Mouse (Mus musculus) heart, postnatal 0 days (tissue): ENCODE measurements around the gene Gtpbp3. TPM values are rescaled to one million over a fixed set of nuclear protein-coding genes. Genes with fewer than 3 reads are reported as not detected.

Experiments
- ATAC-seq: fragments of 200-750 bp; cut with Nextera tagmentation; 2 replicates; pipeline ENCODE4 v1.8.0; 2017; ENCODE audit warnings: low read depth, moderate number of reproducible peaks, moderate library complexity; ENCODE audit not compliant: insufficient read depth
- DNase-seq: peaks from one replicate; pipeline ENCODE4 v3.0.0-alpha.2; 2016; ENCODE audit warnings: low spot score
- H3K27ac ChIP-seq: fragments of 300-500 bp; sonication (generic); 2 replicates; pipeline ENCODE4 v1.5.1; 2014; ENCODE audit warnings: low read depth, mild to moderate bottlenecking
- H3K27me3 ChIP-seq: fragments of 300-500 bp; sonication (generic); 2 replicates; pipeline ENCODE4 v1.6.1; 2014; ENCODE audit warnings: low read length, mixed read lengths; ENCODE audit not compliant: control insufficient read depth, insufficient read depth
- H3K36me3 ChIP-seq: fragments of 300-500 bp; sonication (generic); replicated peaks from 2 replicates; pipeline ENCODE4 v1.6.1; 2014; ENCODE audit warnings: low read length, mixed read lengths; ENCODE audit not compliant: control insufficient read depth, insufficient read depth
- H3K4me1 ChIP-seq: fragments of 300-500 bp; sonication (generic); 2 replicates; pipeline ENCODE4 v1.6.1; 2014; ENCODE audit warnings: antibody characterized with exemption; ENCODE audit not compliant: control insufficient read depth, insufficient read depth
- H3K4me2 ChIP-seq: fragments of 300-500 bp; sonication (generic); 2 replicates; pipeline ENCODE4 v1.6.1; 2014; ENCODE audit warnings: low read depth, mild to moderate bottlenecking, low read length, moderate library complexity
- H3K4me3 ChIP-seq: fragments of 300-500 bp; sonication (generic); 2 replicates; pipeline ENCODE4 v1.5.1; 2014; ENCODE audit warnings: low read depth, low read length
- H3K9ac ChIP-seq: fragments of 300-500 bp; sonication (generic); replicated peaks from 2 replicates; pipeline ENCODE4 v1.6.1; 2014; ENCODE audit warnings: low read depth, low read length, mixed read lengths
- H3K9me3 ChIP-seq: fragments of 300-500 bp; sonication (generic); replicated peaks from 2 replicates; pipeline ENCODE4 v1.6.1; 2016; ENCODE audit warnings: low read length; ENCODE audit not compliant: control insufficient read depth
- CTCF ChIP-seq: IDR thresholded peaks from 2 replicates; pipeline ENCODE4 v1.5.1; 2016; ENCODE audit warnings: antibody characterized with exemption, control low read depth, low read depth
- EP300 ChIP-seq: IDR thresholded peaks from 2 replicates; pipeline ENCODE4 v1.6.1; 2016; ENCODE audit warnings: antibody characterized with exemption, low read depth
- WGBS: fragments of 180-500 bp; shearing (Covaris S2); extraction: QIAGEN DNeasy Blood & Tissue Kit; methylation state at CpG from one replicate; pipeline ENCODE4 v1.1.7; 2014; 5-methylcytosine and 5-hydroxymethylcytosine counted together
- polyA plus RNA-seq: library from polyadenylated mRNA; unstranded; fragments of >200 nt; fragmentation: Nextera tagmentation; extraction: Ambion mirVana; gene quantifications from 2 replicates; pipeline ENCODE4 v1.2.1, GENCODE M21; 2015
- total RNA-seq: library from RNA; depleted of rRNA; stranded (reverse); fragments of >200 nt; gene quantifications from 2 replicates; pipeline ENCODE4 v1.2.3, GENCODE M21; 2014; ENCODE audit warnings: low replicate concordance

Gtpbp3 gene
- total and polyA plus RNA-seq, 2 experiments from 2014 or later, result 11.3 to 36.7 TPM

DNA sequence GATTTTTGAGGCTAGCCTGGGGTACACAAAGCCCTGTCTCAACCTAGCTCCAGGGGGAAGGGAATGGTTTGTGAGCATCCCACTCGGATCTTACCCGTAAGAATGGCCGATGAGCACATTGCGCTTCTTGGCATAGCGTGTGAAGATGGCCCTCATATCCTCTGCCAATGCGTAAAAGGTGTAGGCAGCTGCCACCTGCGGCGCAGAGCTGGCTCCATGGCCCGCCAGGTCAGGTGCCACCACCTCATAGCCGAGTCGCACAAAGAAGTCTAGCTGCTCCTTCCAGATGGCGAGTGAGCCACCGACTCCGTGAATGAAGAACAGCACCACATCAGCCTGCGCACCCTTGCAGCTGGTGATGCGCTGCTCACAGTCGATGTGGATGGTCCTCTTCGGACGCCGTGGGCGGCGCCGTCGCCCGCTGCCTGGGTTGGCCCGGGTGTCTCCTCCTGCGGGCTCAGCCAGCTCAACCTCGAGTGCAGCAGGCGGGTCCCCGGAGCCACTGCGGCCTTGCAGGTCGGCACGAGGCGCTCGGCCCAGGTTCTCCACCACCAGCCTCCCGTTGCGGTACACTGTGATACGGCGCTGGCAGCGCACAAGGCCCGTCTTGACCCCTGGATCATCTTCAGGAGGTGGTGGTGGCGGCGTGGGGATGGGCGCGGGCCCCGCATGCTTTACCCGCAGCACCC lies 26.6 kb upstream of the Gtpbp3 start:
- no peak for DNase-seq
- Histone ChIP-seq H3K27me3 (no peaks in the 10 kb centered on the region), H3K4me2 (no peak overlapping the region), H3K27ac (no peak overlapping the region), H3K36me3 (peaks cover 23% of the 10 kb centered on the region), H3K4me1 (peaks cover 10% of the 10 kb centered on the region; the same call in 1 of the 2 replicates), H3K9me3 (no peaks in the 10 kb centered on the region), H3K9ac (no peak overlapping the region), H3K4me3 (no peak overlapping the region)
- WGBS, result 79% methylated on average over 38 of the region's 47 CpGs
- no peak for ATAC-seq
- TF ChIP-seq CTCF, result no peak
- no peak for TF ChIP-seq EP300

DNA sequence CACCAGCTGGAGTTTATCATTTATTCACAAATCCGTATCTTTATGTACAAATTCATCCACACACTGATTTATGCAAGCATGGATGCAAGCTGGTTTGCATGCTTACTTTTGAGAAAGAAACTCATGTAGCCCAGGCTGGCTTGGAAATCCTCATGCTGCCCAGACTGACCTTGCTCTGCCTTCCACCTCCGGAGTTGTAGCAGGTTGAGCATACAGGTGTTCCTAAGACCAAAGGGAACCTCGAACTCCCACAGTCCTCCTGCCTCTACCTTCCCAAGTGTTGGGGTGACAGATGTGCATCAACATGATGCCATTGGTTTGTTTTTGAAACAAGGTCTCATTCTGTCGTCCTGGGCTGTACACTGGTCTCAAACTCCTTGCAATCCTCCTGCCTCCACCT lies 25.7 kb upstream of the Gtpbp3 start:
- DNase-seq (no peak), ATAC-seq (no peak)
- Histone ChIP-seq H3K9ac (no peak overlapping the region), H3K9me3 (no peaks in the 10 kb centered on the region), H3K27me3 (no peaks in the 10 kb centered on the region), H3K36me3 (peaks cover 23% of the 10 kb centered on the region), H3K4me3 (no peak overlapping the region), H3K4me2 (peak overlapping the region; percentile 87; the same call in 1 of the 2 replicates), H3K27ac (peak overlapping the region; percentile 47; the same call in 1 of the 2 replicates), H3K4me1 (peaks cover 10% of the 10 kb centered on the region; the same call in 1 of the 2 replicates)
- WGBS, result 79% methylated on average over 4 of the region's 4 CpGs
- no peak for TF ChIP-seq EP300

DNA sequence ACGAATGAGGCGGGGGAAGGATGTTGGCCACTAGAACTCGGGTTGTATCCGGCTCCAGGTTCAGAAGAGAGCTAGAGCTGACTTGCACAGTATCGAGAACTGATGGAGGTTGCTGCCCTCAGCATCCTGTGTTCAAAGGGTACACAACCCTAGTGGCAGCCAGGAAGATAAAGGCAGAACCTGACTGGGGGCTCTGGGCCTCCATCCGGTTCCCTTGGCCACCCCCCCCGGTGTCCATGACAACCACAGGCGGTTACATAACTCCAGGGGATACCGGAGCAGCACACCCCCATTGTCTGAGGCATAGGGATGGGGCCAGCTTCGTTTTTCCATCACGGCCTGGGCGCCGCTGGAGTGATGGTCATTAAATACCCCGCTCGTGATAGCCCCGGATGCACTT lies 25.1 kb upstream of the Gtpbp3 start:
- Histone ChIP-seq H3K4me2 (peak overlapping the region; percentile 87), H3K9me3 (no peaks in the 10 kb centered on the region), H3K27me3 (no peaks in the 10 kb centered on the region), H3K9ac (peak overlapping the region; percentile 50), H3K4me3 (peak overlapping the region; percentile 75), H3K4me1 (peaks cover 10% of the 10 kb centered on the region; the same call in 1 of the 2 replicates), H3K27ac (peak overlapping the region; percentile 93), H3K36me3 (peaks cover 21% of the 10 kb centered on the region)
- TF ChIP-seq EP300 (no peak), CTCF (no peak)
- no peak for ATAC-seq
- 11% methylated on average over 16 of the region's 16 CpGs for WGBS
- DNase-seq, result peak; percentile 21

DNA sequence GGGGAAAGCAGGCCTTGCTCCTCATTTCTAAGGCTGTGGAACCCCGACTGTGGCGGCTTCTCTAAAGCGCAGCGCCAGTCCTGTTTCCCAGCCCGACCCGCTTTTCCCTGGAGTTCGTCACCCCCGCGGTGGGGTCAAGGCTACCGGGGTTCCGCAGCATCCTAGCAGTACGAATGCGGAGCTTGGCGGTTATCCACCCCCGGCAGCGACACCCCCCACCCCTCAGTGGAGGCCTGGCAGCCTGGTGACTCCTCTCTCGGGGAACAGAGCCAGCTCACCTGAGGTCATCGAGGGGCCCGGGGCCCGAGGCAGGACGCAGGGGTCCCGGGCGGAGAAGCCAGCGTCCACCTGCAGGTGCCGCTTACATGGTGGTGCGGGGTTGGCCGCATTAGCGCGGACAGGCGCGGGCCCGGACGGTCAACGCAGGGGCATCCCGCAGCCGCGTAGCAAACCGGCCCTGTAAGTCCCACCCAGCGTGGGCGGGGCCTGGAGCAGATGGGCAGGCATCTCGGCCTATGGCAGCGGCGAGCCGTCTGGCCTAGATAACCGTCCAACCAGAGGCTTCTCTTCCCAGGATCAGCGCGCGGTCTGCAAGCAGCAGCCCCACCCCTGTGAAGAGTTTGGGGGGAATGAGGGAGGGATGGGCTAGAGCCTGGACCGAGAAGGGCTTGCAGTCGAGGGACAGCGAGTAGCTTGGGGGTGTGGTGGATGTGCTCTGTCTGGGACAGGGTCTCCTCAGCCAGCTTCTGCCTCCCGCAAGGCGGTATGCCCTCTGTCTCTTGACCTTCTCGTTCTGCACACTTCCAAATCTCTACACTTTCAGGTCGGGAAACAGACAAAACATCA lies 24.5 kb upstream of the Gtpbp3 start, which contains the start of gene Abhd8:
Abhd8 (minus strand) TSS at position 468 of the 846 bp plus-strand sequence.
- Histone ChIP-seq H3K4me1 (peaks cover 10% of the 10 kb centered on the region; the same call in 1 of the 2 replicates), H3K9me3 (no peaks in the 10 kb centered on the region), H3K27ac (peak within 1 kb of the TSS; percentile 93), H3K4me2 (peak within 1 kb of the TSS; percentile 87), H3K27me3 (no peaks in the 10 kb centered on the region), H3K36me3 (peaks cover 17% of the 10 kb centered on the region; the same call in 1 of the 2 replicates), H3K9ac (peak within 1 kb of the TSS; percentile 50), H3K4me3 (peak within 1 kb of the TSS; percentile 75)
- WGBS, result under 1% methylated on average over 55 of the region's 55 CpGs
- ATAC-seq (peak; percentile 59), DNase-seq (peak; percentile 85)
- TF ChIP-seq EP300 (no peak), CTCF (no peak)

DNA sequence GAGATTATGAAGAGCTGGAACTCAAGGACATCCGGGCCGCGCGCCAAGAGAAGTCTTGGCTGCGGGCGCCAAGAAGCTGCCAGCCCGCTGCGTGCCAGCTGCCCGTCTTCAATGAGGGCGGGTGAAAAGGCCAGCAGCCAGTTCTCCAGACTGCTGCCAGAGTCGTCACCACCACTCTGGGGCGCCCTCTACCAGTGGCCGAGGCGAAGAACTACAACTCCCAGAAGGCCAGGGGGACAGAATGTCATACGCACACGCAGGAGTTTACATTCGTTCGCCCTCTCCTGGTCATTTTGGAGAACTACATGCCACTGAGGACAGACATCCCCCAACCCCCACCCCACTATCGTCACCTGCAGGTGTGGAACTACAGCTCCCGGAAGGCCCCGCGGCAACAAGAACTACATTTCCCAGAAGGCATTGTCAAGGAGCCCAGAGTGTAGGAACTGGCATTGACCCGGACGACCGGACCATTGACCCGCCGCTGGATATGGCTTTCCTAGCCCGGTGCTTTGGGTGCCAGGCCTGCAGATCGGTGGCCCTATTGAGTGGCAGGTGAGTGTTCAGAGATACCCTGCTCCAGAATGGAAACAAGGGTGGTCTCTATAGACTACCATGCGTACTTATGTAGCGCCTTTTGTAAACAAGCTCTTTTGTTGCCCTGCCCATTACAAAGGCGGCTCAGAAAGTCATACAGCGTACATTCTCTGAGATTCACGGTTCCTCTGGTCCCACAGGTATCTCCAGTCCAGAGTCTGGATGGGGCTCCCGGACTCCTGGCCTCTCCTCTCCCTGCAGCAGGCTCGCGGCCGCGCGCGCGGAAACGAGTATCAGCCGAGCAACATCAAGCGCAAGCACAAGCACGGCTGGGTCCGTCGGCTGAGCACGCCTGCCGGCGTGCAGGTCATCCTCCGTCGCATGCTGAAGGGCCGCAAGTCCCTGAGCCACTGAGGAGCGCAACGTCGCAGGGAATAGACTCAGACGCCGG lies 23.1 kb upstream of the Gtpbp3 start, which contains the start of gene Mrpl34:
Mrpl34 (plus strand) TSS at position 447 of the 988 bp plus-strand sequence.
- under 1% methylated on average over 59 of the region's 59 CpGs for WGBS
- Histone ChIP-seq H3K4me3 (peak within 1 kb of the TSS; percentile 75), H3K4me2 (peak within 1 kb of the TSS; percentile 87), H3K36me3 (peaks cover 11% of the 10 kb centered on the region; the same call in 1 of the 2 replicates), H3K27me3 (no peaks in the 10 kb centered on the region), H3K4me1 (peaks cover 14% of the 10 kb centered on the region), H3K27ac (peak within 1 kb of the TSS; percentile 93), H3K9me3 (no peaks in the 10 kb centered on the region), H3K9ac (peak within 1 kb of the TSS; percentile 50)
- TF ChIP-seq EP300, result peak; percentile 86; the same call in 1 of the 2 replicates
- peak; percentile 96 for TF ChIP-seq CTCF
- DNase-seq (peak; percentile 98), ATAC-seq (peak; percentile 82)
